Mouse (Mus musculus): Measurements from ENCODE around the gene Fam208a.

Fam208a gene

GRCm38 (mm10) chr14:27420816-27421215, 7.8 kb upstream of the Fam208a start:
- no peak for DNase-seq (ENCODE audit: low spot score)

GRCm38 (mm10) chr14:27422301-27422700, 6.3 kb upstream of the Fam208a start:
- DNase-seq (ENCODE audit: low spot score) = no peak

- peak; percentile 64 for DNase-seq (ENCODE audit: low spot score)
Measured at GRCm38 (mm10) chr14:27428973-27429711, 508 bp downstream of the Fam208a start.

- no peak for DNase-seq (ENCODE audit: low spot score)
Measured at GRCm38 (mm10) chr14:27430280-27430679, 1.6 kb downstream of the Fam208a start.

GRCm38 (mm10) chr14:27432064-27432463, 3.4 kb downstream of the Fam208a start:
- DNase-seq (ENCODE audit: low spot score) = no peak

- DNase-seq (ENCODE audit: low spot score) = no peak
Measured at GRCm38 (mm10) chr14:27436116-27436515, 7.5 kb downstream of the Fam208a start.

GRCm38 (mm10) chr14:27436826-27437225, 8.2 kb downstream of the Fam208a start:
- DNase-seq (ENCODE audit: low spot score) = no peak

- DNase-seq (ENCODE audit: low spot score) = no peak
Measured at GRCm38 (mm10) chr14:27440921-27441320, 12.3 kb downstream of the Fam208a start.

- no peak for DNase-seq (ENCODE audit: low spot score)
Measured at GRCm38 (mm10) chr14:27444851-27445281, 16.2 kb downstream of the Fam208a start.

- no peak for DNase-seq (ENCODE audit: low spot score)
Measured at GRCm38 (mm10) chr14:27446963-27447362, 18.3 kb downstream of the Fam208a start.

- DNase-seq (ENCODE audit: low spot score) = no peak
Measured at GRCm38 (mm10) chr14:27491399-27491798, 62.8 kb downstream of the Fam208a start.

- DNase-seq (ENCODE audit: low spot score) = no peak
Measured at GRCm38 (mm10) chr14:27493516-27493915, 64.9 kb downstream of the Fam208a start.

- no peak for DNase-seq (ENCODE audit: low spot score)
Measured at GRCm38 (mm10) chr14:27501096-27501495, 72.5 kb downstream of the Fam208a start.

- DNase-seq (ENCODE audit: low spot score) = peak; percentile 100
Measured at GRCm38 (mm10) chr14:27507894-27508643, 79.4 kb downstream of the Fam208a start, which contains the start of gene Ccdc66. TSS of gene Ccdc66 (minus strand) at chr14:27508460.

GRCm38 (mm10) chr14:27508644-27509301, 80.1 kb downstream of the Fam208a start:
- no peak for DNase-seq (ENCODE audit: low spot score)

GRCm38 (mm10) chr14:27524541-27524940, 95.9 kb downstream of the Fam208a start:
- DNase-seq (ENCODE audit: low spot score) = no peak
